Mouse (Mus musculus): ENCODE data around the gene Grpr.

Gene Grpr

DNA sequence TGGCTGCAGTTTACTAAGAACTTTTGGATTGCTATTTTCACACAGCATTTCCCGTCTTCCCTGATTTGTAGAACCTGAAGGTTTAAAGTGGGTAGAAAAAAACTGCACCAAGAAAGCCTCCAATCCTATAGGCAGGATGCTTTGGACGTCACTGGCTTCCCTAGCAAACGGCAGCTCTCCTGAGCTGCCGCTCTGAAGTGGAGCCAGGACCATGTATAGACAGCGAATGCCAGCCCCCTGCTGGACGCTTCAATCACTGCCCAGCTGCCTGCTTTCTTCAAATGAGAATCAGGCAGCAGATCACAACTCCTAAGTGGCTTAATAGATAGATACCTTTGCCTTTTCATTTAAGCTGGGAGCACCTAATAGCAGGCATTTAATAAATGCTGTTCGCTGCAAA is at the start of gene Grpr:
Gene Grpr (minus strand): TSS at position 12 of the 400 bp plus-strand sequence.
- DNase-seq (ENCODE audit: low spot score), result peak; percentile 72

DNA sequence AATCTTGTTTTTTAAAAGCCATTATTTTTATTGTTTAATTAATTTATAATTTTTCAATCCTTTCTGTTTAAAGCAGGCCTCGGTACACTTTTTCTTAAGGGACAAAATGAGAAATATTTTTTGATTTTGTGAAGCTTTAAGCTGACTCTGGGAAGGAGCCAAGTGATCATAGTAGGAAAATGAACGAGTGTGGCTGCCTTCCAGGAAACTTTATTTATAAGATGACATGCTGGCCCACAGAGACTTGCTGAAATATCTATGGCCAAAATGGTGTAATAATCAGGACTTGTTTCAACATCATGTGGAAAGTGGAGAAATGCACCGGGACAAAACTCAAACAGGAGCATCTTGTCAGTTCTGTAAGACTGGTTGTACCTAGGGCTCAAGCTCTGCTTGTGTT is 11.0 kb upstream of the Grpr start:
- DNase-seq (ENCODE audit: low spot score), result no peak

DNA sequence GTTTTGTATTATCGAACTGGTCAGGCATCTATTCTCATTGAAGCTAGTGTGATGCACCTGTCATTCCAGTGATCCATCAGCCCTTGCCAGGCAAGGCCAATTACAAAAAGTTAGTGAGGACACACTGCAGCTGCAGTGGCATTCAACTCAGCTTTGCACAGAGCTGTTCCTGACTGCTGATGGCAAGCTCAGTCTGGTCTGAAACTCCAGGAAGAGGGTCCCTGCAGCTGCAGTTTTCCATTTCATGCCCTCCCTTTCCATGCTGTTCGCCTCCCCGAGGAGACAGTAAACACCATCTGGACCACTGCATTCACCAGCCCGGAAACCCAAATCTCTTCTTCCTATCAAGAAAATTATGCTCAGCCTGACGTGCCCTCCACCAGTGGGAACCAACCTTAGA is 2.4 kb downstream of the Grpr start:
- DNase-seq (ENCODE audit: low spot score), result no peak

DNA sequence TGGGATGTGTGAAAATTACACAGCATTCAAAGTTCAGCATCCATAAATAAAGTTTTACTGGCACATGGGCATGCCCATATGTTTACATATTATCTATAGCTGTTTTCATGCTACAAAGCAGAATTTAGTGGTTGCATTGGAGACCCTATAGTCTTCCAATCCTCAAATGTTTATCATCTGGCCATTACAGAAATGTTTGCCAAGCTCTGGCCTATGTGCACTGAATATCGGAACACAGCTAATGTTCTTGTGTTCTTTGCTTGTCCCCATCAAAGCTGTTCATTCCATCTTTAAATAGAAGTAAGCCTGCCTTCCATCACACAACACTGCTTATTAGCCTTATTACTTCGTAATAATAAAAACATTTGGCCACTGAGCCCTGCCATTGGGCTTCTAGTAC is 16.6 kb downstream of the Grpr start:
- DNase-seq (ENCODE audit: low spot score), result no peak

- DNase-seq (ENCODE audit: low spot score), result peak; percentile 0
These were observed 30.4 kb downstream of the Grpr start for GRCm38 (mm10) chrX:163518963-163519541.

- no peak for DNase-seq (ENCODE audit: low spot score)
These were observed 37.7 kb downstream of the Grpr start for GRCm38 (mm10) chrX:163511766-163512165.

DNA sequence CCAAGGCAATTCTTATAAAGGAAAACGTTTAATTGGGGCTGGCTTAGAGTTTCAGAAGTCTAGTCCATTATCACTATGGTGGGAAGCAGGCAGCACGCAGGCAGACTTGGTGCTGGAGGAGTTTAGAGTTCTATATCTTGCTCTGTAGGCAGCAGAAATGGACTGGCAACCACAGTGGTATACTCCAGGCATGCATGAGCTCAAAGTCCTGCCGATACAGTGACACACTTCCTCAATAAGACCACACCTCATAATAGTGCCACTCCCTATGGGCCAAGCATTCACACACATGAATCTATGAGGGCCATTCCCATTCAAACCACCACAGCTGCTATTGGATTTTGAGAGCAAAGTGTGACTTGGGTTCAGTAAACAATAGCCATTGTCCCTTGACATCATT is 47.4 kb downstream of the Grpr start:
- DNase-seq (ENCODE audit: low spot score), result no peak
